In the genomic region with DNA sequence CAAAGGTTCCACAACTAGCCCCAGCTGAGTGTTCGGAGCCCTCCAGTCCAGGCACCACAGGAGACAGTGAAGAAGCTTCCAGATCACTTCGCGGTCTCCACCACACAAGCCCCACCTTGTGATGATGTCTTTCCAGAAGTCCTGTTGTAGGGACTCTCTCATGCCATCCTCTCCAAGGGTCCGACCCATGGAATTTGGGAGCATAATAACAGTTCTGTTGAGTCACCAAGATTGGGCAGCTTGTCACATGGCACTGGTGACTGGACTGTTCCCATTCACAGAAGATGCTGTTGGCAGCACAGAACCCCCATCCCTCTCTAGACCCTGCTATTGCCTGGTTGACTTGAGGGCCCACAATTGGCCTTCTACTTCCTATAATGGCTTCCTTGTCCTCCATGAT, we compare ENCODE assay signal across 29 mouse cellular contexts. TPM values are rescaled to one million over a fixed set of nuclear protein-coding genes. Genes with fewer than 3 reads are reported as not detected.
DNase-seq lines count a peak whose midpoint lies in the region; TF ChIP-seq lines count a peak whose summit lies in the region.
"Had no signal": no experiment of that assay in that cellular context is flagged by ENCODE, and none has a peak within 500 bp of the region (broad histone marks: within the 10 kb centered on the region; RNA-seq: fewer than 3 reads in every experiment).

Gene Gm5460 (plus strand): TSS at position 378 of the 400 bp plus-strand sequence.

- no peak for TF ChIP-seq CTCF in testis, adult 2 months (IDR thresholded peaks at IDR 0.05; ENCODE audit: control insufficient read depth, insufficient read depth, insufficient replicate concordance, low read depth, low read length)

- H3K4me1 ChIP-seq in heart, embryonic 10.5 days: no peaks in the 10 kb centered on the region
- H3K4me1 ChIP-seq in testis, adult 2 months (ENCODE audit: control insufficient read depth, insufficient read depth, low read length): no peaks in the 10 kb centered on the region
- H3K4me1 ChIP-seq: embryonic facial prominence, embryonic 13.5 days; embryonic facial prominence, embryonic 15.5 days; forebrain, embryonic 10.5 days; forebrain, embryonic 12.5 days had no signal

- no peaks in the 10 kb centered on the region for H3K9me3 ChIP-seq in heart, embryonic 10.5 days
- H3K9me3 ChIP-seq: embryonic facial prominence, embryonic 13.5 days; embryonic facial prominence, embryonic 15.5 days; forebrain, embryonic 10.5 days; forebrain, embryonic 12.5 days had no signal

- H3K27ac ChIP-seq in heart, embryonic 10.5 days: no peak within 1 kb of the TSS
- H3K27ac ChIP-seq in testis, adult 2 months (ENCODE audit: control insufficient read depth, insufficient read depth, low read depth, low read length): no peak within 1 kb of the TSS; the same call in 1 of the 2 replicates
- H3K27ac ChIP-seq: embryonic facial prominence, embryonic 13.5 days; embryonic facial prominence, embryonic 15.5 days; forebrain, embryonic 10.5 days; forebrain, embryonic 12.5 days had no signal

- H3K27me3 ChIP-seq in heart, embryonic 10.5 days (ENCODE audit: insufficient read depth, poor library complexity, severe bottlenecking): no peaks in the 10 kb centered on the region
- H3K27me3 ChIP-seq in testis, adult 2 months (ENCODE audit: control insufficient read depth, insufficient read depth, low read length): no peaks in the 10 kb centered on the region
- H3K27me3 ChIP-seq: embryonic facial prominence, embryonic 13.5 days; embryonic facial prominence, embryonic 15.5 days; forebrain, embryonic 12.5 days had no signal

- intact Hi-C loops in heart, postnatal 14 days (cut with DNase I): no loop called here
- intact Hi-C loops in left cerebral cortex, postnatal 14 days (cut with DNase I): no loop called here

- H3K4me3 ChIP-seq in heart, embryonic 10.5 days: no peak within 1 kb of the TSS
- peak within 1 kb of the TSS; percentile 80 for H3K4me3 ChIP-seq in testis, adult 2 months (ENCODE audit: control insufficient read depth, low read depth, low read length)
- H3K4me3 ChIP-seq: embryonic facial prominence, embryonic 13.5 days; embryonic facial prominence, embryonic 15.5 days; erythroblast, embryonic 14.5 days; forebrain, embryonic 10.5 days; forebrain, embryonic 12.5 days had no signal

- no peak for TF ChIP-seq POLR2A in testis, adult 2 months (IDR thresholded peaks at IDR 0.05; ENCODE audit: control insufficient read depth, low read depth, low read length)

- DNase-seq in heart, embryonic 10.5 days (ENCODE audit: low spot score): peak; percentile 63
- DNase-seq in heart, postnatal 14 days: no peak
- DNase-seq in testis, postnatal 14 days (ENCODE audit: low spot score): no peak
- DNase-seq in left cerebral cortex, postnatal 14 days (ENCODE audit: low spot score in 2 of 2): no peak
- DNase-seq: adrenal gland, adult 2 months; adrenal gland, postnatal 10 days; adrenal gland, postnatal 25 days; cerebellum, adult 11 months; cerebellum, adult 18-20 months; cerebellum, adult 8-10 months; cerebellum, adult 9-11 months; cerebellum, postnatal 14 days; cerebellum, postnatal 36 days; embryo, embryonic 11 days had no signal

- 84% methylated on average over 4 of the region's 4 CpGs for WGBS in heart, embryonic 10.5 days

- no peaks in the 10 kb centered on the region for H3K36me3 ChIP-seq in heart, embryonic 10.5 days
- no peaks in the 10 kb centered on the region for H3K36me3 ChIP-seq in testis, adult 2 months (ENCODE audit: control insufficient read depth, insufficient read depth, low read length)
- H3K36me3 ChIP-seq: embryonic facial prominence, embryonic 13.5 days; embryonic facial prominence, embryonic 15.5 days; forebrain, embryonic 10.5 days; forebrain, embryonic 12.5 days had no signal

RNA-seq across cellular contexts. Expression of gene Gm5460, which starts in this region (rescaled TPM):
- not detected in 2 replicates for polyA plus RNA-seq in heart, embryonic 10.5 days (2016; fragmentation: Nextera tagmentation; extraction: Ambion mirVana)
- total RNA-seq in heart, postnatal 14 days (2021): not detected
- polyA plus RNA-seq in testis, adult 2 months (2012; rRNA removed): 47.9 and 48.5 TPM in 2 replicates
- total RNA-seq in left cerebral cortex, postnatal 14 days (2021): not detected
- total RNA-seq: adrenal gland, postnatal 25 days; adrenal gland, postnatal 4 days; common myeloid progenitor, adult 5-6 weeks; ES-E14; MEL had no signal
- polyA plus RNA-seq: brain, embryonic 14.5 days; C2C12; embryonic facial prominence, embryonic 11.5 days; embryonic facial prominence, embryonic 13.5 days; embryonic facial prominence, embryonic 15.5 days; erythroblast, embryonic 14.5 days; forebrain, embryonic 10.5 days; forebrain, embryonic 12.5 days; forebrain, embryonic 14.5 days; forebrain, embryonic 16.5 days had no signal

Comparison
In these comparisons a context has a peak if more than half of its experiments do, and no peak if none do; other contexts are left out.
1. RNA of gene Gm5460 (polyA plus RNA-seq): 47.9 to 48.5 TPM in testis, adult 2 months; not detected in heart, embryonic 10.5 days; every median in the first group is over 10 times any median in the second.
2. Peak in DNase-seq in heart, embryonic 10.5 days; RNA of the gene not detected or under 1 TPM.